Mouse (Mus musculus) neural tube, embryonic 12.5 days (tissue): Measurements from ENCODE around the gene Slc25a10. TPM values are rescaled to one million over a fixed set of nuclear protein-coding genes. Genes with fewer than 3 reads are reported as not detected.

Experiments
- ATAC-seq: fragments of 200-750 bp; cut with Nextera tagmentation; 2 replicates; pipeline ENCODE4 v1.8.0; 2017; ENCODE audit warnings: low read depth, mild to moderate bottlenecking, moderate TSS enrichment, moderate library complexity; ENCODE audit not compliant: low FRiP score
- H3K27ac ChIP-seq: fragments of 300-500 bp; sonication (generic); 2 replicates; pipeline ENCODE4 v1.5.1; 2016
- H3K27me3 ChIP-seq: fragments of 300-500 bp; sonication (generic); replicated peaks from 2 replicates; pipeline ENCODE4 v1.6.1; 2016; ENCODE audit warnings: mild to moderate bottlenecking
- H3K36me3 ChIP-seq: fragments of 300-500 bp; sonication (generic); 2 replicates; pipeline ENCODE4 v1.6.1; 2016; ENCODE audit warnings: mild to moderate bottlenecking
- H3K4me1 ChIP-seq: fragments of 300-500 bp; sonication (generic); 2 replicates; pipeline ENCODE4 v1.6.1; 2016
- H3K4me2 ChIP-seq: fragments of 300-500 bp; sonication (generic); replicated peaks from 2 replicates; pipeline ENCODE4 v1.6.1; 2016; ENCODE audit warnings: mild to moderate bottlenecking
- H3K4me3 ChIP-seq: fragments of 300-500 bp; sonication (generic); 2 replicates; pipeline ENCODE4 v1.5.1; 2016
- H3K9ac ChIP-seq: fragments of 300-500 bp; sonication (generic); 2 replicates; pipeline ENCODE4 v1.6.1; 2016; ENCODE audit warnings: mild to moderate bottlenecking
- H3K9me3 ChIP-seq: fragments of 300-500 bp; sonication (generic); 2 replicates; pipeline ENCODE4 v1.6.1; 2016; ENCODE audit warnings: mild to moderate bottlenecking
- WGBS: fragments of 180-500 bp; shearing (Covaris S2); methylation state at CpG from one replicate; pipeline ENCODE4 v1.1.7; 2016; 5-methylcytosine and 5-hydroxymethylcytosine counted together
- polyA plus RNA-seq: library from polyadenylated mRNA; unstranded; fragments of >200 nt; fragmentation: Nextera tagmentation; extraction: Ambion mirVana; gene quantifications from 2 replicates; pipeline ENCODE4 v1.2.1, GENCODE M21; 2016

Slc25a10 gene
- polyA plus RNA-seq, 1 experiment from 2014 or later: 37.9 TPM

DNA sequence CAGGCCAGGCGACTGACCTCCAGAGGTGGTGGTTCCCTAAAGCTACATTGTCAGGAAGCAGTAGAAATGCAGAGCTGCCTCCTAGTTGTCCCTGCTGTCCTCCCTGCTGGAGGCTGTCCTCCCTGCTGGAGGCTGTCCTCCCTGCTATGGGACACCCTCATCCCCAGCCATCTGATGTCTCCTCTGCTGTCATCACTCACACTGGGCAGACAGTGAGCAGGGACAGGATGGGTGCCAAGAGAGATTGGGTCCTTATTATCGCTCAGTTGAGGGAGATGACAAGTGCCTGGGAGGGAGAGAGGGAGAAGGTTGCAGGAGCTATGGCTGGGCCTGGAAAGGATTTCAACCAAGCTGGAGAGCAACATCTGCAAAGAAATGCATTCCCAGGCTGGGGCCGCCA, 43.5 kb downstream of the Slc25a10 start:
- ATAC-seq: no peak
- Histone ChIP-seq H3K9ac (no peak overlapping the region), H3K27ac (no peak overlapping the region), H3K27me3 (peaks cover 55% of the 10 kb centered on the region), H3K9me3 (no peaks in the 10 kb centered on the region), H3K36me3 (no peaks in the 10 kb centered on the region), H3K4me3 (no peak overlapping the region), H3K4me1 (peaks cover 23% of the 10 kb centered on the region), H3K4me2 (no peak overlapping the region)
- 77% methylated on average over 3 of the region's 3 CpGs for WGBS

DNA sequence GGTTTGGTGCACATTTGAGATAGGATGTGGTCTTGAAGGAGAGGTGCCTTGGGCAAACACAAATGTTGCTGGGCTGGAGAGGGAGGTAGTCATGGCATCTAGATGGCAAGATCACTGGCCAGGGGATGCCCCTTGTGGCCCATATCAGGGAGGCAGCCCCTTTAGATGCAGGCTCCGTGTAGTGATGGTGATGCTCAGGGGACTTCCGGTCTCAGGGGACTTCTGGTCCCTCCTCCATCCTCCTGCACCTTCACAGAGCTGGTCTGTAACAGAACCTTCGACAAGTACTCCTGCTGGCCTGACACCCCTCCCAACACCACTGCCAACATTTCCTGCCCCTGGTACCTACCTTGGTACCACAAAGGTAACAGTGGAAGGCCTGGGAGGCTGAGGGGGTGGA, 44.2 kb downstream of the Slc25a10 start:
- H3K4me1 ChIP-seq: peaks cover 16% of the 10 kb centered on the region
- no peak overlapping the region for H3K27ac ChIP-seq
- H3K27me3 ChIP-seq: peaks cover 48% of the 10 kb centered on the region
- no peak for ATAC-seq
- H3K36me3 ChIP-seq: no peaks in the 10 kb centered on the region
- H3K9ac ChIP-seq: no peak overlapping the region
- no peak overlapping the region for H3K4me2 ChIP-seq
- 70% methylated on average over 3 of the region's 3 CpGs for WGBS
- no peaks in the 10 kb centered on the region for H3K9me3 ChIP-seq
- no peak overlapping the region for H3K4me3 ChIP-seq

DNA sequence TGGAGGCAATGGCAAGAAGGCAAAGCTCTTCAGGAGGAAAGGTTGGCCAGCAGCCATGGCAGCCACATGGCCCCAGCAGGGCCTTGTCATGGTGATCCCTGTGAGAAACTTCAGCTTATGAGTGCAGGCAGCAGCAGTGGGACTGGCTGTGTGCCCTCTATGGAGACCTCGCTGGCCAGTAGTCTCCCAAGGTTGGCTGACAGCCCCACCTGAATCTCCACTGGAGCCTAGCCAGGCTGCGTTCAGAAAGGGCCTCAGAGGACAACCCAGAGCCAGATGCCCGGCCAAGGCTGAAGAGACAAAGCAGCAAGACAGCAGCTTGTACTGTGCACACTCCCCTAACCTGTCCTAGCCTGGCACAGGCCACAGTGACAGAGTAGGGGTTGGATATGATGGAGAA, 46.8 kb downstream of the Slc25a10 start:
- Histone ChIP-seq H3K4me1 (peaks cover 12% of the 10 kb centered on the region), H3K27ac (no peak overlapping the region), H3K36me3 (peaks cover 17% of the 10 kb centered on the region), H3K9ac (no peak overlapping the region), H3K9me3 (no peaks in the 10 kb centered on the region), H3K4me2 (no peak overlapping the region), H3K4me3 (no peak overlapping the region), H3K27me3 (peaks cover 21% of the 10 kb centered on the region)
- ATAC-seq: no peak
- WGBS: 78% methylated on average over 3 of the region's 3 CpGs

DNA sequence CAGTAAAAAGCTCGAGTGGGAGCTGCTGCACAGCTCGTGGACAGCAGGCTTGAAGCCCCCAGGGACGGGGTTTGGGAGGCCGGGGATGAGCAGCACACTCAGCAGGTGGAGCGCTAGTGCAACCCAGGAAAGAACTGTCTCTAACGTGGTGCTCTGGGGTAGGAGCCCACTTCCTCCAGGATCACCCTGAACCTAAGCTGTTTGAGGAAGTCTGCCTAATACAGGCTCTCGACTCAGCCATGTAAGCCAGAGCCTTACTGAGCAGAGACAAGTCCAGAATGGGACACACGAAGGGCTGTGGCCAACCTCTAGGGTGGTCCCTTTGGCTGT, 47.3 kb downstream of the Slc25a10 start:
- H3K4me2 ChIP-seq: no peak overlapping the region
- WGBS: 66% methylated on average over 8 of the region's 8 CpGs
- H3K27ac ChIP-seq: no peak overlapping the region

DNA sequence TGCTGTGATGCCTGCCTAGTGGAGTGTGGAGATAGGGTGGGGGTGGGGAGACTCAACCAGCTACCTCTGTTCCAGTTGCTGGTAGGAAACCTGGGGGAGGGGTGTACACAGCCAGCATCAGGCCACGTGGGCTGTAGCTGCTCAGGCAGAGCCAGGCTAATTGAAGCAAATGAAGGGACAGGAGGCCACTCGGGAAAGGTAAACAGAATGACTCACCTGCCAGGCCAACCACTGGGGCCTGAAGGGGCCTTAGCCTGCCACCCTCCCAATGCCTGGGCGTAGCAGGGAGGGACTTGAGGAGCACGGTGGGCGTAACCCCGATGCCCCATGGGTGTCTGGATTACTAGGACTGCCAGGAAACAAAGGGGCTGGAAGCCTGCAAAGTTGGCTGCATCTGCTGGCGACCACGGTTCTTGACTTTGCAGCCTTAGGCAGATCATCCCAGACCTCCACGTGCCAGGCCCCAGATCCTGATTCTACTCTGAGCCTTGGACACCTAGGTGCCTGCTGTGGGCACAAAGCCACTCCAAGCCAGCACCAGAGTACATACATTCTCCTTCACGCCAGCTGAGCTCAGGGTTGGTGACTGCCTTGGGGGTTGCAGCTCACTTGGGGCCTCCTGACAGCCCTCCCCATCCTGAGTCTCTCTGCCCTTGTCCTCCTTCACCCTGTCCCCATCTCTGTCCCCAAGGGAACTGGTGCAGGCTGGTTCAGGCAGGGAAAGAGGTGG, 47.8 kb downstream of the Slc25a10 start:
- Histone ChIP-seq H3K4me2 (no peak overlapping the region), H3K4me3 (no peak overlapping the region)

More for the DNA sequence above, 47.3 kb downstream of the Slc25a10 start:
- no peak overlapping the region for H3K9ac ChIP-seq
- H3K27me3 ChIP-seq: peaks cover 17% of the 10 kb centered on the region; the same call in 1 of the 2 replicates
- H3K36me3 ChIP-seq: peaks cover 22% of the 10 kb centered on the region
- no peaks in the 10 kb centered on the region for H3K9me3 ChIP-seq
- no peak for ATAC-seq
- H3K4me3 ChIP-seq: no peak overlapping the region
- H3K4me1 ChIP-seq: peaks cover 12% of the 10 kb centered on the region

DNA sequence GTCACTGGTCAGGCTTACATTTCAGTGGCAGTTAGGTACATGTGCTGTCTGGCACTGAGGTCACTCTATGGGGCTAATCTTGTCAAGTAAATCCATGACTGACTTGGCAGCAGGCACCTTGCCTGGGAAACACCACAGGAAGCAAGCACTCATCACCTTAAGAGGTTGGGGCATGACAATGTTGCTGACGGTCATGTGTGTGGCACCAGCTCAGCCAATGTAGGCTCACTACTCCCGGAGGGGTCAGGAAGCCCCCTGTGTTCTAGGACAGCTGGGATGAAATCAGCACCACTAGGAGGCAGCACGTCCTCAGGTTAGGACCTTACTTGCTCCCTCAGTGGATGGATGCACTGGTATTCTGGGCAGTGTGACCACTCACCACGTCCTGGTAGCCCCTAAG, 50.3 kb downstream of the Slc25a10 start:
- Histone ChIP-seq H3K4me2 (no peak overlapping the region), H3K27ac (no peak overlapping the region), H3K9ac (no peak overlapping the region), H3K4me1 (peaks cover 16% of the 10 kb centered on the region), H3K9me3 (no peaks in the 10 kb centered on the region), H3K4me3 (no peak overlapping the region), H3K36me3 (peaks cover 32% of the 10 kb centered on the region), H3K27me3 (no peaks in the 10 kb centered on the region)
- ATAC-seq: no peak
- WGBS: 50% methylated on average over 4 of the region's 4 CpGs

More for the DNA sequence above, 47.8 kb downstream of the Slc25a10 start:
- H3K27me3 ChIP-seq: 0 out of 2 replicates have a peak, but pooled peaks cover 12% of the 10 kb centered on the region
- no peak; the same call in 1 of the 2 replicates for ATAC-seq
- H3K4me1 ChIP-seq: peaks cover 12% of the 10 kb centered on the region
- peaks cover 27% of the 10 kb centered on the region for H3K36me3 ChIP-seq
- no peaks in the 10 kb centered on the region for H3K9me3 ChIP-seq
- H3K9ac ChIP-seq: no peak overlapping the region; the same call in 1 of the 2 replicates
- H3K27ac ChIP-seq: no peak overlapping the region
- 30% methylated on average over 10 of the region's 10 CpGs for WGBS

DNA sequence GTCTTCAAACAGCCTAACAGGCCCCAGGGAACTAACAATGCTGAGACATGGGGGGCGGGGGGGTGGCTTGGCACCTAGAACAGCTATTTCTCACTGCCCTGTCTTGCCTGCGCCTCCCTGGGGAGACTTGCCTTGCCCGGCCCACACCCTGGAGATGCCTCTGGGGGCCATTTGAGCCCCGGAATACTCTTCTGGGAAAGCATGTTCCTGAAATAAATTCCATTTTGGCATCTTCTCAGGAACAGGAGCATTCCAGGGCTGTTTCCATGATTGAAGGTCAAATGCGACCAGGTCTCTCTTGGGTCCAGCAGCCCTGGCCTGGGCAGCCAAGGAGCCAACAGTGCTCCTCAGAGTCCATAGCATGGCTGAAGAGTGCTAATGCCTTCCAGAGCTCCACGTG, 50.7 kb downstream of the Slc25a10 start:
- H3K4me3 ChIP-seq: no peak overlapping the region
- H3K9ac ChIP-seq: no peak overlapping the region
- no peaks in the 10 kb centered on the region for H3K27me3 ChIP-seq
- peaks cover 16% of the 10 kb centered on the region for H3K4me1 ChIP-seq
- WGBS: 93% methylated on average over 6 of the region's 6 CpGs
- no peak overlapping the region for H3K4me2 ChIP-seq
- no peak overlapping the region for H3K27ac ChIP-seq
- no peaks in the 10 kb centered on the region for H3K9me3 ChIP-seq
- no peak for ATAC-seq
- H3K36me3 ChIP-seq: peaks cover 34% of the 10 kb centered on the region

DNA sequence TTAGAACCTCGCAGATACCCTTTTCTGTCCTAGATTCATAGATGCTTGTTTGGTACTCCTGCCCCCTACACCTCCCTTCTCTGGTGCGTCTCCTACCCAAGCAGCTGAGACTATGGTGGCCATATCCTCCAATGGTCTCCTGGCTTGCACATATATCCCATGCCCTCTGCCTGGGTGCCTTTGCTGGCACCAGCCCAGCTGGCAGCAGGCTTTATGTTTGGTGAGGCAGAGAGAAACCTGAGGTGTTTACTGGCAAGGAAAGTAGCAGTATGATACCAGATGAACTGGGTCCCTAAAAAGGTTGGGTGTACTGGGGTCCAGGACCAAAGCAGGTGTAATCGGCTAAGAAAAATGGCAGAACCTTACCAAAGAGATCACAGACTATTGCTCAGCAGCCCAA, 54.3 kb downstream of the Slc25a10 start:
- Histone ChIP-seq H3K27ac (no peak overlapping the region), H3K4me3 (no peak overlapping the region), H3K36me3 (peaks cover 36% of the 10 kb centered on the region), H3K27me3 (no peaks in the 10 kb centered on the region), H3K9me3 (no peaks in the 10 kb centered on the region), H3K4me1 (peaks cover 26% of the 10 kb centered on the region), H3K9ac (no peak overlapping the region), H3K4me2 (no peak overlapping the region)
- WGBS: 96% methylated on average over 3 of the region's 3 CpGs
- ATAC-seq: no peak

DNA sequence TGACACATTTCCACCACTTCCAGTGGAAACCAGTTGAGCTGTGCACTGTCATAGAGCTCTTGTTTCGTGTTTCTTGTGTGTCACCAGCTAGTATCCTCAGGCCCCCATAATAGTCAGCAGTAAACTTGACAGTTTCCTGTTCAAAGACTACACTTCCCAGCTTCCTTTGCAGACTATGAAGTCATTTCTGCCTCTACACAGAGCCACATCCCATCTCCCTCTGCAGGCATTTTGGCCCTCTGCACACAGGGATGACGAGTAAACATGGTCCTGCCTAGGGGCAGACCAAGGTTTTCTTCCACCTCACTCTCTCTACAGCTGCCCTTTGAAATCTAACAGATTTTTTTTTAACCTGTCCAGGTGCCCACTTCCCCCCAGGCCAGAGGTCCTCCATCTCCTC, 55.8 kb downstream of the Slc25a10 start:
- H3K9me3 ChIP-seq: no peaks in the 10 kb centered on the region
- H3K27me3 ChIP-seq: no peaks in the 10 kb centered on the region
- ATAC-seq: no peak
- H3K4me2 ChIP-seq: peak overlapping the region; percentile 96; the same call in 1 of the 2 replicates
- no peak overlapping the region for H3K9ac ChIP-seq
- 77% methylated on average over 2 of the region's 2 CpGs for WGBS
- H3K27ac ChIP-seq: no peak overlapping the region
- H3K4me3 ChIP-seq: no peak overlapping the region
- H3K36me3 ChIP-seq: peaks cover 28% of the 10 kb centered on the region
- peaks cover 26% of the 10 kb centered on the region for H3K4me1 ChIP-seq

DNA sequence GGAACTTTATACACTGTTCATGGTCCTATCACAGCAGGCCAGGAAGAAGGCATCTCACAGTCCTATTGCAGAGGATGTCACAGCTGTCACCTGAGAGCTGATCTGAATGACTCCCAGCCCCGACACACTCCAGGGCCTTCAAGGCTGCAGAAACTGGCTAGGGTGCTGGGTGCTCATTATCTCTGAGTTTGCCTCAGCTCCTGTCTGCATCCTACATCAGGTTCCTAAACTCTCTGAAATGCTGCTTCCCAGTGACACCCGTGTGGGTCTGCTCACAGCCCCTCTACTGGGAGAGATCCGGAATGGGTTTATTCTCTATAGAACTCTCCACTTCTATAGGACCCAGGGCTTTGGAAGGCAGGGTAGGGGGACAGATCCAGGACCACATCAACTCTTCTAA, 56.6 kb downstream of the Slc25a10 start:
- H3K9ac ChIP-seq: peak overlapping the region; percentile 98
- peak overlapping the region; percentile 88; the same call in 1 of the 2 replicates for H3K4me3 ChIP-seq
- WGBS: 89% methylated on average over 3 of the region's 3 CpGs
- peaks cover 26% of the 10 kb centered on the region for H3K4me1 ChIP-seq
- no peak overlapping the region for H3K27ac ChIP-seq
- H3K4me2 ChIP-seq: peak overlapping the region; percentile 96
- ATAC-seq: no peak
- H3K27me3 ChIP-seq: no peaks in the 10 kb centered on the region
- H3K9me3 ChIP-seq: no peaks in the 10 kb centered on the region
- peaks cover 21% of the 10 kb centered on the region for H3K36me3 ChIP-seq

DNA sequence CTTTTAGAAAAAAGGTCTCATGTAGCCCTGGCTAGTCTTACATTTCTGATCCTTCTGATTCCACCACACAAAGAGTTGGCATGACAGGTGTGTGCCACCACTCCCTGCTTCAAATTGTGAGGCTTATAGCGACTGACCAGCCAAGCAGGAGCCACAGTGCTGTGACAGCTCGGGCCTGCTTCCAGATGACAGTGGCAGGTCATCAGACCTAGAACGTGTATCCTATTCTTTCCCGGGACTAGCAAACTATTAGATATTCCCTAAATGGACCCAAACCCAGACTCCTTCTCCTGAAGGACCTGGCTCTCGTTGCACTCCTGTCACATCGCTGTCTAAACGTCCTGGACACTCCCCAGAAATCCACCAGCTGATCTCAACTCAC, 57.1 kb downstream of the Slc25a10 start:
- Histone ChIP-seq H3K27me3 (no peaks in the 10 kb centered on the region), H3K4me2 (peak overlapping the region; percentile 96), H3K27ac (peak overlapping the region; percentile 80; the same call in 1 of the 2 replicates), H3K4me3 (peak overlapping the region; percentile 88), H3K9ac (peak overlapping the region; percentile 98), H3K9me3 (no peaks in the 10 kb centered on the region), H3K36me3 (peaks cover 15% of the 10 kb centered on the region), H3K4me1 (peaks cover 26% of the 10 kb centered on the region)
- ATAC-seq: no peak
- 35% methylated on average over 7 of the region's 7 CpGs for WGBS
